Mouse (Mus musculus) embryo, embryonic 11.5 days (tissue): ENCODE measurements around the gene Pola1.

Experiments used
- DNase-seq: peaks from one replicate; pipeline ENCODE4 v3.0.0-alpha.2; 2012; ENCODE audit warnings: low read depth, low spot score

The Pola1 gene

GRCm38 (mm10) chrX:93631657-93632449 is at the start of gene Pola1:
Pola1 (minus strand) TSS chrX:93632155.
- peak; percentile 79 for DNase-seq

- DNase-seq = no peak
These were observed 44.3 kb upstream of the Pola1 start for GRCm38 (mm10) chrX:93676228-93676627.

GRCm38 (mm10) chrX:93674836-93675795 is 43.2 kb upstream of the Pola1 start:
- peak; percentile 46 for DNase-seq

GRCm38 (mm10) chrX:93674432-93674831 is 42.5 kb upstream of the Pola1 start:
- no peak for DNase-seq

GRCm38 (mm10) chrX:93664787-93665186 is 32.8 kb upstream of the Pola1 start:
- DNase-seq = no peak

- DNase-seq = no peak
These were observed 32.1 kb upstream of the Pola1 start for GRCm38 (mm10) chrX:93663919-93664586.

- DNase-seq = no peak
These were observed 23.2 kb upstream of the Pola1 start for GRCm38 (mm10) chrX:93655153-93655552.

- no peak for DNase-seq
These were observed 22.5 kb upstream of the Pola1 start, which contains the start of gene Pcyt1b for GRCm38 (mm10) chrX:93654218-93655002. Pcyt1b (plus strand) TSS chrX:93654863.

- DNase-seq = no peak
These were observed 18.8 kb upstream of the Pola1 start for GRCm38 (mm10) chrX:93650738-93651137.

GRCm38 (mm10) chrX:93644022-93644421 is 12.1 kb upstream of the Pola1 start:
- DNase-seq = no peak

GRCm38 (mm10) chrX:93643600-93643999 is 11.6 kb upstream of the Pola1 start:
- no peak for DNase-seq

GRCm38 (mm10) chrX:93634861-93635375 is 3.0 kb upstream of the Pola1 start:
- DNase-seq = no peak

- no peak for DNase-seq
These were observed 1.7 kb downstream of the Pola1 start for GRCm38 (mm10) chrX:93630256-93630655.

GRCm38 (mm10) chrX:93602214-93602613 is 29.7 kb downstream of the Pola1 start:
- DNase-seq = no peak

GRCm38 (mm10) chrX:93594283-93594682 is 37.7 kb downstream of the Pola1 start:
- DNase-seq = no peak

GRCm38 (mm10) chrX:93580931-93581330 is 51.0 kb downstream of the Pola1 start:
- DNase-seq = no peak

- DNase-seq = no peak
These were observed 74.8 kb downstream of the Pola1 start for GRCm38 (mm10) chrX:93557171-93557570.

- DNase-seq = no peak
These were observed 92.2 kb downstream of the Pola1 start for GRCm38 (mm10) chrX:93539779-93540178.

GRCm38 (mm10) chrX:93502865-93503353 is 129.0 kb downstream of the Pola1 start:
- no peak for DNase-seq

GRCm38 (mm10) chrX:93497597-93497996 is 134.4 kb downstream of the Pola1 start:
- DNase-seq = no peak

GRCm38 (mm10) chrX:93465711-93466110 is 166.2 kb downstream of the Pola1 start:
- peak; percentile 8 for DNase-seq
